Mouse (Mus musculus) liver, adult 2 months (tissue): ENCODE measurements around the gene Acvrl1.

ENCODE experiments used
- CTCF ChIP-seq: fragments of 200-500 bp; IDR thresholded peaks from 2 replicates; pipeline ENCODE4 v1.5.1; 2011; ENCODE audit warnings: low read depth, low read length, control low read depth
- POLR2A ChIP-seq: fragments of 200-500 bp; IDR thresholded peaks from 2 replicates; pipeline ENCODE4 v1.6.1; 2011; ENCODE audit warnings: low read length, control low read depth; ENCODE audit not compliant: insufficient read depth; ENCODE audit errors: extremely low read depth

GRCm38 (mm10) chr15:101163854-101164253 lies 35.5 kb downstream of the Acvrl1 start:
- TF ChIP-seq POLR2A (no peak), CTCF (no peak)
